Mouse (Mus musculus): ENCODE results near the gene 1700109H08Rik. TPM values are rescaled to one million over a fixed set of nuclear protein-coding genes. Genes with fewer than 3 reads are reported as not detected.

1700109H08Rik gene
- polyA plus RNA-seq, 1 experiment from 2014 or later: 3.3 TPM

Other genes with a start within 250 kb of the 1700109H08Rik start
- gene Cdk6, start 230.1 kb upstream of the 1700109H08Rik start, polyA plus RNA-seq (2016; fragmentation: Nextera tagmentation; extraction: Ambion mirVana): 29.7 and 32.5 TPM in 2 replicates
- gene Fam133b, start 27.7 kb upstream of the 1700109H08Rik start, polyA plus RNA-seq (2016; fragmentation: Nextera tagmentation; extraction: Ambion mirVana): 41.3 and 41.7 TPM in 2 replicates
- gene Pex1, start 24.5 kb downstream of the 1700109H08Rik start, polyA plus RNA-seq (2016; fragmentation: Nextera tagmentation; extraction: Ambion mirVana): 17.7 and 23.2 TPM in 2 replicates
- 15.3 and 15.6 TPM in 2 replicates for gene Rbm48, start 25.0 kb downstream of the 1700109H08Rik start, polyA plus RNA-seq (2016; fragmentation: Nextera tagmentation; extraction: Ambion mirVana)
- gene Tmbim7, start 79.6 kb downstream of the 1700109H08Rik start, polyA plus RNA-seq (2016; fragmentation: Nextera tagmentation; extraction: Ambion mirVana): not detected in 2 replicates
- gene Gatad1, start 85.6 kb downstream of the 1700109H08Rik start, polyA plus RNA-seq (2016; fragmentation: Nextera tagmentation; extraction: Ambion mirVana): 63.5 and 71.1 TPM in 2 replicates
- gene Ankib1, start 231.4 kb downstream of the 1700109H08Rik start, polyA plus RNA-seq (2016; fragmentation: Nextera tagmentation; extraction: Ambion mirVana): 15.3 and 15.6 TPM in 2 replicates
- 63.0 and 63.1 TPM in 2 replicates for gene Krit1, start 231.6 kb downstream of the 1700109H08Rik start, polyA plus RNA-seq (2016; fragmentation: Nextera tagmentation; extraction: Ambion mirVana)

Data from limb, embryonic 12.5 days (tissue).